Mouse (Mus musculus): ENCODE data around the gene Dleu7. TPM values are rescaled to one million over a fixed set of nuclear protein-coding genes. Genes with fewer than 3 reads are reported as not detected.

Gene Dleu7
- total and polyA plus RNA-seq, 3 experiments = 0.23 TPM; not detected in 2

DNA sequence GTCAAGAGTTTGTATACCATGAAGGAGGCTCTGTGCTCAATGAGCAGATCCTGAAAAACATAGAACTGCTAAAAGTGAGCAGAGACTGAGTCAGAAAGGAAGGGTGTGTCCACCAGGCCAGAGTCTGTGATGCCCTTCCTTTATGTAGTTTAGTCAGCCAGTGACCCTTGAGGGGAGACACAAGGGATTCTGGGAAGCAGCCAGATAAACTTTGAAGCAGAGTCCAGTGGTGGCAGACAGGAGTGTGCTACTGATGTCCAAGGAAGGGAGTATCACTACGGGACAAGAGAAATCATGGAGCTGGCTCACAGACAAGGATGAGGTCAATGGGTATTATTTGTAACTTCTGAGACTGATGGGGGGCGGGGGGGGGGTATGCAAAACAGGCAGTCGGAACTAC is 7.2 kb upstream of the Dleu7 start:
- H3K9ac ChIP-seq (ENCODE audit: low read depth, low read length) = no peak overlapping the region
- no peaks in the 10 kb centered on the region for H3K27me3 ChIP-seq (ENCODE audit: control insufficient read depth, insufficient read depth, low read length)
- 51% methylated on average over 3 of the region's 3 CpGs for WGBS
- no peaks in the 10 kb centered on the region for H3K79me2 ChIP-seq (replicated peaks; ENCODE audit: control insufficient read depth, insufficient read depth, low read length)
- no peaks in the 10 kb centered on the region for H3K36me3 ChIP-seq (ENCODE audit: control insufficient read depth, insufficient read depth, low read length)
- DNase-seq = no peak
- no peak overlapping the region for H3K4me3 ChIP-seq
- H3K4me1 ChIP-seq (ENCODE audit: control insufficient read depth, insufficient read depth, low read length) = no peaks in the 10 kb centered on the region
- TF ChIP-seq EP300 (IDR thresholded peaks at IDR 0.05; ENCODE audit: insufficient read depth, low read depth, low read length) (no peak), POLR2A (IDR thresholded peaks at IDR 0.05; ENCODE audit: insufficient read depth, low read depth, low read length) (no peak), CTCF (IDR thresholded peaks at IDR 0.05) (no peak)
- H3K27ac ChIP-seq = no peak overlapping the region
- intact Hi-C loops (cut with DNase I) = no loop called here

DNA sequence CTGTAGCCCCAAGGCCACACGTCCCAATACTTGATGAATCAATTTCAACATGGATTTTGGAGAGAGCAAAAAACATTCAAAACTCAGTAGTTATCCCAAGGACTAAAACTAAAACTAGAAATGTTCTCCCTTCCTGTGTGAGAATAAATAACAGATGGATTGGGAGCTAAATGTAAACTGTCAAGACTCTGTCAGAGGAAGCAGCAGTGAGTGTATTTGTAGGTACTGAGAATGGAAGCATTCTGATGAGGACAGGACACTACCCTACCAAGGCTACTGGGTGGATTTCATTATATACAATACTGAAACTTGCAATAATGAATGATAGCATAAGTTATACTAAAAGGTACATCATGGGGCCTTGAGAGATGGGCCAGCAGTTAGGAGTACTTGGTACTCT is 6.0 kb upstream of the Dleu7 start:
- Histone ChIP-seq H3K27me3 (ENCODE audit: control insufficient read depth, insufficient read depth, low read length) (no peaks in the 10 kb centered on the region), H3K27ac (no peak overlapping the region), H3K4me1 (ENCODE audit: control insufficient read depth, insufficient read depth, low read length) (no peaks in the 10 kb centered on the region), H3K36me3 (ENCODE audit: control insufficient read depth, insufficient read depth, low read length) (no peaks in the 10 kb centered on the region), H3K79me2 (replicated peaks; ENCODE audit: control insufficient read depth, insufficient read depth, low read length) (no peaks in the 10 kb centered on the region), H3K4me3 (no peak overlapping the region), H3K9ac (ENCODE audit: low read depth, low read length) (no peak overlapping the region)
- DNase-seq = no peak
- intact Hi-C loops (cut with DNase I) = no loop called here
- WGBS = 94% methylated on average over 1 of the region's 1 CpGs
- TF ChIP-seq POLR2A (IDR thresholded peaks at IDR 0.05; ENCODE audit: insufficient read depth, low read depth, low read length) (no peak), CTCF (IDR thresholded peaks at IDR 0.05) (no peak), EP300 (IDR thresholded peaks at IDR 0.05; ENCODE audit: insufficient read depth, low read depth, low read length) (no peak)

DNA sequence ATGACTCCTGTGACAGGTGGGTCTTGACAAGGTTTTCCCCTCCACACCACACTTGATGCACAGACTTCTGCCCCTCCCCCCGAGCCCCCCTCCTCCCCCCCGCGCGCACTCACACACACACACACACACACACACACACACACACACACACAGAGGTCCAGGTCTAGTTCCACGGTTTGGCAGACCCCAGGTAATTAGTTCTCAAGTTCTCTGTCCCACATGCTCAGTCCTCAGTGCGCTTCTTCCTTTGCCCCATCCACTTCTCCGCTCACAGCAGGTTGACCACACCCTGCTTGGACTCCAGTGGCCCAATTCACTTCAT is 720 bp downstream of the Dleu7 start:
- DNase-seq = no peak
- H3K27me3 ChIP-seq (ENCODE audit: control insufficient read depth, insufficient read depth, low read length) = no peaks in the 10 kb centered on the region
- intact Hi-C loops (cut with DNase I) = no loop called here
- TF ChIP-seq POLR2A (IDR thresholded peaks at IDR 0.05; ENCODE audit: insufficient read depth, low read depth, low read length) (no peak), CTCF (IDR thresholded peaks at IDR 0.05) (no peak), EP300 (IDR thresholded peaks at IDR 0.05; ENCODE audit: insufficient read depth, low read depth, low read length) (no peak)
- WGBS = 60% methylated on average over 7 of the region's 7 CpGs
- H3K36me3 ChIP-seq (ENCODE audit: control insufficient read depth, insufficient read depth, low read length) = no peaks in the 10 kb centered on the region
- H3K4me3 ChIP-seq = no peak overlapping the region; the same call in 1 of the 2 replicates
- H3K79me2 ChIP-seq (replicated peaks; ENCODE audit: control insufficient read depth, insufficient read depth, low read length) = no peaks in the 10 kb centered on the region
- peaks cover 2% of the 10 kb centered on the region; the same call in 1 of the 2 replicates for H3K4me1 ChIP-seq (ENCODE audit: control insufficient read depth, insufficient read depth, low read length)
- no peak overlapping the region for H3K27ac ChIP-seq
- H3K9ac ChIP-seq (ENCODE audit: low read depth, low read length) = no peak overlapping the region

DNA sequence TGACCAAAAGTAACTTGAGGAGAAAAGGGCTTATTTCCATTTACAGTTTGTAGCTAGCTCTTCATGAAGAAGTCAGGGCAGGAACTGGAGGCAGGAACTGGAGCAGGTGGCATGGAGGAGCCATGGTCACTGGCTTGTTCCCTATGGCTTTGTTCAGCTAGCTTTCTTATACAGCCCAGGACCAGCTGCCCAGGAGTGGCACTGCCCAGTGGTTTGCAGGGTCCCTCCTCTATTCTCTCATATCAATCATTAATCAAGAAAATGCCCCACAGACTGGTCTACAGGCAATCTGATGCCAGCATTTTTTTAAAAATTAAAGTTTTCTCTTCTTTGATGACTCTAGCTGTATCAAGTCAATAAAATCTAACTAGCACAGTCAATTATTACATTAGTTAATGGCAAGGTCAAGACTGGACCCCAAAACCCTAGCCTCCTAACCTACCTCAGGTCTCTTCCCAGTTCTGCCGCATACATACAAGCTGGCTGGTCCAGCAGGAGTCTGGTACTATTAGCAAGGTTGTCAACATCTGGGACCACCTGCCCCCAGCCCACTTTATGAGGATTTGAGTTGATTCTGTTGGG is 1.4 kb downstream of the Dleu7 start:
- no peak for DNase-seq
- Histone ChIP-seq H3K4me3 (no peak overlapping the region), H3K36me3 (ENCODE audit: control insufficient read depth, insufficient read depth, low read length) (no peaks in the 10 kb centered on the region), H3K79me2 (replicated peaks; ENCODE audit: control insufficient read depth, insufficient read depth, low read length) (no peaks in the 10 kb centered on the region), H3K9ac (ENCODE audit: low read depth, low read length) (no peak overlapping the region), H3K27me3 (ENCODE audit: control insufficient read depth, insufficient read depth, low read length) (no peaks in the 10 kb centered on the region), H3K27ac (no peak overlapping the region), H3K4me1 (ENCODE audit: control insufficient read depth, insufficient read depth, low read length) (peaks cover 2% of the 10 kb centered on the region; the same call in 1 of the 2 replicates)
- intact Hi-C loops (cut with DNase I) = no loop called here
- 97% methylated on average over 1 of the region's 1 CpGs for WGBS
- TF ChIP-seq EP300 (IDR thresholded peaks at IDR 0.05; ENCODE audit: insufficient read depth, low read depth, low read length) = no peak
- no peak for TF ChIP-seq CTCF (IDR thresholded peaks at IDR 0.05)
- no peak for TF ChIP-seq POLR2A (IDR thresholded peaks at IDR 0.05; ENCODE audit: insufficient read depth, low read depth, low read length)

DNA sequence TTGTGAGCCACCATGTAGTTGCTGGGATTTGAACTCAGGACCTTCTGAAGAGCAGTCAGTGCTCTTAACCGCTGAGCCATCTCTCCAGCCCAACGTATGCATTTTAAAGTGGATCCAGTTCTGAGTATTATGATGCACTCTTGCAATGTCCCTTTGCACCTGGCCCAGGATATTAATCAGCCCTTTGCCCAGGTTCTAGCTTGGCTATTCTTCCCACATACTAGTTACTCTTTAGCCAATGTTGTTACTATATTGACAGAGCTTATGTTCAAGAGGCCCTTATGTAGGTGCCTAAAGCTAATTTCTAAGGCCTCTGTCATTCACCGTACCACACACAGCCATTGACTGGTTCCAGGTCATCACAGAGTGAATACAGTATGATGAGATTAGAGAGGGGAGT is 4.1 kb downstream of the Dleu7 start:
- TF ChIP-seq CTCF (IDR thresholded peaks at IDR 0.05) (no peak), POLR2A (IDR thresholded peaks at IDR 0.05; ENCODE audit: insufficient read depth, low read depth, low read length) (no peak), EP300 (IDR thresholded peaks at IDR 0.05; ENCODE audit: insufficient read depth, low read depth, low read length) (no peak)
- no peak overlapping the region for H3K4me3 ChIP-seq
- DNase-seq = no peak
- H3K9ac ChIP-seq (ENCODE audit: low read depth, low read length) = no peak overlapping the region
- H3K27ac ChIP-seq = no peak overlapping the region
- intact Hi-C loops (cut with DNase I) = no loop called here
- no peaks in the 10 kb centered on the region for H3K36me3 ChIP-seq (ENCODE audit: control insufficient read depth, insufficient read depth, low read length)
- H3K79me2 ChIP-seq (replicated peaks; ENCODE audit: control insufficient read depth, insufficient read depth, low read length) = no peaks in the 10 kb centered on the region
- no peaks in the 10 kb centered on the region for H3K27me3 ChIP-seq (ENCODE audit: control insufficient read depth, insufficient read depth, low read length)
- 93% methylated on average over 3 of the region's 3 CpGs for WGBS
- H3K4me1 ChIP-seq (ENCODE audit: control insufficient read depth, insufficient read depth, low read length) = peaks cover 2% of the 10 kb centered on the region; the same call in 1 of the 2 replicates

DNA sequence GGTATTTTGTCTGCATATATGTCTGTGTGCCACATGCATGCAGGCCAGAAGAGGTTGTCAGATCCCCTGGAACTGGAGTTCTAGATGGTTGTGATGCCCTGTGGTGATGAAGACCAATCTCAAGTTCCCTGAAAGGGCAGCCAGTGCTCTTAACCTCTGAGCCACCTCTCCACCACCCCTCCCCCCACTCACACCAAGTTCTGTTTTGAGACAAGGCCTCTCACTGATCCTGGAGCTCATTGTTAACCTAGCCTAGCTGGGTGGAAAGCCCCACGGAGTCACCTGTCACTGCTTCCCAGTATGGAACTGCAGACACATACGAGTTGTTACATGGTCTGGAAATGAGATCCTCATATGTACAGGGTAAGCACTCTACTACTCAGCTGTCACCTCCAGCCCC is 9.9 kb downstream of the Dleu7 start:
- intact Hi-C loops (cut with DNase I) = no loop called here
- no peak overlapping the region for H3K4me3 ChIP-seq
- no peaks in the 10 kb centered on the region for H3K27me3 ChIP-seq (ENCODE audit: control insufficient read depth, insufficient read depth, low read length)
- no peak for DNase-seq
- no peak overlapping the region for H3K9ac ChIP-seq (ENCODE audit: low read depth, low read length)
- 73% methylated on average over 2 of the region's 2 CpGs for WGBS
- H3K4me1 ChIP-seq (ENCODE audit: control insufficient read depth, insufficient read depth, low read length) = no peaks in the 10 kb centered on the region
- no peak overlapping the region for H3K27ac ChIP-seq
- no peaks in the 10 kb centered on the region for H3K36me3 ChIP-seq (ENCODE audit: control insufficient read depth, insufficient read depth, low read length)
- H3K79me2 ChIP-seq (replicated peaks; ENCODE audit: control insufficient read depth, insufficient read depth, low read length) = no peaks in the 10 kb centered on the region
- TF ChIP-seq CTCF (IDR thresholded peaks at IDR 0.05) (no peak), POLR2A (IDR thresholded peaks at IDR 0.05; ENCODE audit: insufficient read depth, low read depth, low read length) (no peak), EP300 (IDR thresholded peaks at IDR 0.05; ENCODE audit: insufficient read depth, low read depth, low read length) (no peak)

Data from heart, adult 2 months (tissue).